Mouse (Mus musculus) gastrocnemius, postnatal 14 days (tissue): ENCODE data around the gene Exoc4. TPM values are rescaled to one million over a fixed set of nuclear protein-coding genes. Genes with fewer than 3 reads are reported as not detected.
A peak's percentile ranks its signal among the peaks of the same experiment; 100 is the strongest.

Experiments used
- DNase-seq: peaks from one replicate; pipeline ENCODE4 v3.0.0; 2021; ENCODE audit warnings: mixed read lengths
- intact Hi-C: fragments of 180-260 bp; cut with DNase I; formaldehyde crosslinking; loops from one replicate; pipeline ENCODE4 v1.15.1; 2025; ENCODE audit warnings: low total_unique reads
- total RNA-seq, 2 experiments: library from RNA; stranded (reverse); gene quantifications; 2 replicates each; pipeline ENCODE4 v1.2.3; 2021

Exoc4 gene
- total RNA-seq, 2 experiments from 2014 or later: 36.3 to 36.6 TPM

DNA sequence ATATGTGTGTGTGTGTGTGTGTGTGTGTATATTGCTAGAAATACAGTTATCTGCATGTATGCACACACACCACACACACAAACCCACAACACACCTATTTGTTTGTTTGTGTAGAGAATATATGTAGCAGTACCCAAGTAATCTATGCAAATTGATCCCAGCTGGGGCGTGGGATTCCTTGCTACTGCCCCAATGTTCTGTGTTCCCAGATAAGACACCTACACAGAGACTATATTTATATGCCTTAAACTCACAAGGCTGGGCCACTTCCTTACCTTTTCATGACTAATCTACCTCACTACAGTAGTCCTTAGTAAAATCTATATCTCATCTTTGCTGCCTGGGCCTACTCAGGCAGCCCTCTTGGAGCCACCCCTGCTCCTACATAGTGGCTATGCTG is 312.0 kb downstream of the Exoc4 start:
- intact Hi-C loops: no loop called here
- no peak for DNase-seq

DNA sequence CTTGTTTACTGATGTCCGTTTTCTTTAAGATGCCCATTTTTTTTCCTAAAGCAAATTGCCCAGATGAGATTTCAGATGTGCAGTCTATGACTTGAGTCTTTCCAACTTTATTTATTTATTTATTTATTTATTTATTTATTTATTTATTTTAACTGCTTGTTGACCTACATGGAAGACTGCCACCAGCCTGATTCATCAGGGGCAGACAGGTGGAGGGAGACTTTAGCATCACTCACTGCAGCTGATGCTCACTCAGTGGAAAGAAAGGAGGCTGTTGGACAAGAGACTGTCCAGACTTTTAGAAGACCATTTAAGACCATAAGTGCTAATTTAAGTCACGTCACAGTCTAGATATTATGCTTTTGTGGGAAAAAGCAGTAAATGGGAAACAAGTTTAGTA is 313.0 kb downstream of the Exoc4 start:
- intact Hi-C loops: no loop called here
- DNase-seq: no peak

DNA sequence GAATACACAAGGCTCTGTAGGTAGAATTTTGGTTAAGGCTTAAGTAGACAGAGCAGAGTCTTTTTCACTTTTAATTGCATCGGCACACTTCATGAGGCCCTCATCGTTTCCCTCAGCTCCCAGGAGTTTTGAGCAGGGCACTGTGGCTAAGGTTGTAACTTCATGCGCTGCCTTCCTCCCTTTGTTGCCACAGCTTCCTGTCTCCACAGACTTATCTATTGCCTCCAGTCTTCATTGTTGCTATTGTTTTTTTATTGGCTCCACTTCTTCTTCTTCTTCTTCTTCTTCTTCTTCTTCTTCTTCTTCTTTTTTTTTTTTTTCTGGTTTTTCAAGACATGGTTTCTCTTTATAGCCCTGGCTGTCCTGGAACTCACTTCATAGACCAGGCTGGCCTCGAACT is 327.1 kb downstream of the Exoc4 start:
- DNase-seq: no peak

GRCm38 (mm10) chr6:33608469-33608868 is 359.6 kb downstream of the Exoc4 start:
- DNase-seq: no peak
- intact Hi-C loops: no loop called here

More for the DNA sequence above, 327.1 kb downstream of the Exoc4 start:
- intact Hi-C loops: no loop called here

DNA sequence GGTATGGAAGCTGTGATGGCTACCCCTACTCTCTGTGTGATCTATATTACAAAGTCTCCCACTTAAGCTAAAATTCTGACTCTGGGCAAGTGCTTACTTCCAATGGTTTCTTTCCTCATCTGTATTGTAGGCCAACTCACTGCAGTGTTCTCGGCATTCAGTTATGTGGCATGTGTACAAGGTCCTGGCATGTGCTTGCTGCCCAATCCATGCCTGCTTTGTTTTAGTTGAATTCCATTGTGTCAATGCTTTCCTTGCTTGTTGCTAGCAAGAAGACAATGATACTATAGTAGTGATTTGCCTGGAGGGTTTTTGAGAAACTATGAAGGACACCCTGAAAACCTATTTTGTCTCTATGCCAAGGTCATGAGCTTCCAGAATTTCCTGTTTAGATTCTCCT is 365.1 kb downstream of the Exoc4 start:
- DNase-seq: no peak
- intact Hi-C loops: no loop called here

DNA sequence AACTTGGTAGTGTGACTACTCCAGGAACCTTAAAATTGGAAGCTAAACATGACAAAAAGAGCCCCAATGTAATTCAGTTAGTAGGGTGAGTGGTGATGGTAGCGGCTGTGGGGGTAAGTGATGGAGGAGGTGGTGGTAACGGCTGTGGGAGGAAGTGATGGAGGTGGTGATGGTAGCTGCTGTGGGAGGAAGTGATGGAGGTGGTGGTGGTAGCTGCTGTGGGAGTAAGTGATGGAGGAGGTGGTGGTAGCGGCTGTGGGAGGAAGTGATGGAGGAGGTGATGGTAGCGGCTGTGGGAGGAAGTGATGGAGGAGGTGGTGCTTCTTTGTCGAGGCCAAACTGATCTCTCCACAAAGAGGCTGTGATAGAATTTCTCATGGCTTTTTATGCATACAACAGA is 369.7 kb downstream of the Exoc4 start:
- no peak for DNase-seq
- intact Hi-C loops: no loop called here

DNA sequence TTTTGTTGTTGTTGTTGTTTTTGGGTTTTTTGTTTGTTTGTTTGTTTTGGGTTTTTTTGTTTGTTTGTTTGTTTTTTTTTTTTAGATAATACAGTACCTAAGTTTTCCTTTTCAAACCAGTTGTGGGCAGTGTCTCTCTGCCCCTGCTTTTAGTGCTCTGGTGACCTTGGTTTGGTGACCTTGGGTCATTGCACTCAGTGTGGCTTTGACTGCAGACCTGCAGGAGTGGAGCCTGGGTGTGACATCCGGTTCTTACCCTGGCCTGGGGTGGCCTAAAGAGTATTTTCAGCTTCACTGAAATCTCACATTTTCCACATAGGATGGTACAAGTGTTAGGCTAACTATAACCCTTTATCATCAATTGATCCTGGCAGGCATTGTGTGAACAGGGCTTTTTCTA is 371.8 kb downstream of the Exoc4 start:
- intact Hi-C loops: no loop called here
- no peak for DNase-seq

- intact Hi-C loops: no loop called here
- no peak for DNase-seq
These were observed 377.0 kb downstream of the Exoc4 start for GRCm38 (mm10) chr6:33625931-33626330.

DNA sequence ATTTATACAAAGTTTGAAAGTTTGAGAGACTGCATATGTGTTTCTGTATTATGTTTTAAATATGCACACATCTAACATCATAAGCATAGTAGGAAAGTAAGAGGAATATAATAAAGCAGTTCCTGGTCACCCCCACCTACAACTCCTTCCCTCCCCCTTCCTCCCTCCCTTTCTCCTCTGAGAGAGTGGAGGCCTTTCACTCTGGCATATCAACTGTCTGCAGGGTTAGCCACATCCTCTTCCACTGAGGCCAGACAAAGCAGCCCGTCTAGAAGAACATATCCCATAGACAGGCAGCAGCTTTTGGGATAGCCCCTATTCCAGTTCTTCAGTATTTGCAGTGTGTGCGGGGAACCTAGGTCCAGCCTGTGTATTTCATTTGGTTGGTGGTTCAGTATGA is 382.2 kb downstream of the Exoc4 start:
- intact Hi-C loops: no loop called here
- no peak for DNase-seq

DNA sequence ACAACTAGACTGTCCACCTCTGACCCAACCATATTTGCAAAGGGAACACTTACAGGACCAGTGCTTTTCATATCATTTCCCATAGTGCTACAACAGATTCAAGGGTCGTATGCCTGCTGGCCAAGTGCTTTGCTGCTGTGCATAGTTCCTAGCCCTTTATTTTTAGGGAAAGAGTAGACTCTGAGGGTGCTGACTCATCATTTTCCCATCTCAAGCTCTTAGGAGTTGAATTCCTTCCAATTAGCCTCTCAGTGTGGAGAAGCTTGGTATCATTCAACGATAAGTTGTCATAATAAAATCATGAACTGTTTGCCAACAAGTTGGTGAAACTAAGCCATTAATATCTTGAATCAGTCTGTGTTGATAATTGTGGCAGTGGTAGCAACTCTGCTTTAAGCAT is 388.3 kb downstream of the Exoc4 start:
- no peak for DNase-seq
- intact Hi-C loops: no loop called here

DNA sequence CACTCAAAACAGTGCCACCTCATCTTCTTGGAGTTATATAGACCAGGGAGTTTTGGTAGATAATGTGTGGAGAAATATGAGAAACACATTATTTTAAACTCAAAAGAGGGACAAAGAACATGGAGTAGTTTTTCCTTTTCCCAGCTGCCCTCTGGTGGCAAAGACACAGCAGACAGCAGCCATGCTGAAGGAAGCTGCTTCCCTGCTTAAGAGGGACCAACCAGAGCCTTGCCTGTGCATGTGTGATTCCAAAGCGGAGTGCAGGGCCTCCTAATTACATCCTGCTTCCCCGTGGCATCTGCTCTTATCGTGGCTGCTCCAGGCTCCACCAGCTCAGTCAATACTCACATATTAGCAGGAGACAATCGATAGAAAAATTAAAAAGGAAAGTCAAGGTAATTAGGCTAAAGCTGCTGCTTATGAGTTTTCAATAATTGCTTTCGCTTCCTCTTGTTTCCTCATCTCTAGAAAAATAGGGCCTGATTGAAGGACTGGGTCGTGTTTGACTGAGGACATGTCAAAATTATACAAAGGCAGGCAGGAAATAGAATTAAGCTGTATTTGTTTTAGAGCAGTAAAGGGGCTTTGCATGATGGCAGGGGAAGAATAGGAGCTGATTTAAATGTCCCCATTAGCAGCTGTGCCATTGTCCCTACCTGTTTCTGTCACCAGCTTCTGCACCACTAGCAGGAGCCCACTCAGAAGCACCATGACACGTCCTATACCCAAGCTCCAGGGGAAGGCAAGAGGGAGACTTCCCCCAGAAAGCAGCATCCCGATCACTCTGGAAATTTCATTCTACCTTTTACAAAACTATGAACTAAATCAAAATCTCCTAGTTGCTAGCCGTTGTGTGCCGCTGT is 433.1 kb downstream of the Exoc4 start:
- intact Hi-C loops: no loop called here
- peak; percentile 19 for DNase-seq

DNA sequence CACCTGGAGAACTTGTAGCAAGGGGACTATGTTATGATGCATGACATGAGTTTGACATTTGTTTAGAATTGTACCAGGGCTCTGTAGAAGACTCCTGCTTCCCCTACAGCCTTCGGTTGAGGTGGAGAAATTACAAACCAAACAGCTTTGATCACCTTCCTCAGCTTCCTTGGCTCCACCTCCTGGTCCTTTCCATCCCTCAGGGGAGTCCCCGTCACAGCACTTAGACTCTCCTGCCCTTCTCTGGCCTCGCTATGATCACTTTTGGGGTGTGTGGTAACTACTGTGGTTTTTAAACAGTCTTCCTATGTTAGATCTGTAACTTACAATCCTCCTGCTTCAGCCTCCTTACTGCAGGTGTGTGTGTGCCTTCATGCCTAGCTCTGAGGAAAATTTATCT is 434.6 kb downstream of the Exoc4 start:
- DNase-seq: no peak
- intact Hi-C loops: no loop called here

GRCm38 (mm10) chr6:33685321-33685720 is 436.4 kb downstream of the Exoc4 start:
- intact Hi-C loops: no loop called here
- DNase-seq: no peak

DNA sequence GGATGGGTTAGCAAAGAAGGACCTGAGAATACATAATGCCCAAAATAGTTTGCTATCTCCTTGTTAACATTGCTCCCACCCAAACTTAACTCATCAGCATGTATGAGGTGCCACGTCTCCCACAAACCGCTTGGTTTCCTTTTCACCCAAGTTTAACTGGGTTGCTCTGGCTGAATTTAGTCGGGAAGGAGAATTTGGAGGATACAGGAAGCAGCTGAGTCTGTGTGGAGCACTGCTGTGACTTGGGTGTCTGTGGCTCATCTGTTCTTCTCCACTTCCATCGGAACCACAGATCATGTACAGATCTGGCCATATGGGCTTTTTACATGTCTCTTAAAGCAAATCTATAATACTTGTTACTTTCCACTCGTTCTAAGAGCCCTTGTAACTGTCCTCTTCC is 441.7 kb downstream of the Exoc4 start:
- intact Hi-C loops: no loop called here
- DNase-seq: no peak

- intact Hi-C loops: no loop called here
These were observed 448.1 kb downstream of the Exoc4 start for GRCm38 (mm10) chr6:33696976-33697375.

DNA sequence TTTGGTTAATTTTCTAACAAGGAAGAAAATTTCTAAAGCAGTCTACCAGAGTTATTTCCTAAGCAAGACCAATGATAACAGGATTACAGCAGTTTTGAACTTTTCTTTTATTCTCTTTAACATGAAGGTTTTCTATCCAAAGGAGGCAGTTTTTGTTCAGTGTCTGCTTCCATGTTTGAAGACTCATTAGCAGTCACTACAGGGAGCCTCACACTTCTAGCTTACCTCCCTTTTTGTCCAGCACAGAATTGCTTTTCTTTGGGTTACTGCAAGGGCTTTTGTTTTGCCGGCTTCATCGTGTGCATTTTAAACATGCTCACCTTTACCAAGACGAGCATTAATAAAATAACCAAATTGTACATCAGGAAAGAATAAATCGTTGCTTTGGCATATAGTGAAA is 460.0 kb downstream of the Exoc4 start:
- no peak for DNase-seq
- intact Hi-C loops: no loop called here

More at GRCm38 (mm10) chr6:33696976-33697375, 448.1 kb downstream of the Exoc4 start:
- no peak for DNase-seq

- no peak for DNase-seq
- intact Hi-C loops: no loop called here
These were observed 460.5 kb downstream of the Exoc4 start for GRCm38 (mm10) chr6:33709340-33709739.

- intact Hi-C loops: no loop called here
- no peak for DNase-seq
These were observed 462.9 kb downstream of the Exoc4 start for GRCm38 (mm10) chr6:33711742-33712141.

DNA sequence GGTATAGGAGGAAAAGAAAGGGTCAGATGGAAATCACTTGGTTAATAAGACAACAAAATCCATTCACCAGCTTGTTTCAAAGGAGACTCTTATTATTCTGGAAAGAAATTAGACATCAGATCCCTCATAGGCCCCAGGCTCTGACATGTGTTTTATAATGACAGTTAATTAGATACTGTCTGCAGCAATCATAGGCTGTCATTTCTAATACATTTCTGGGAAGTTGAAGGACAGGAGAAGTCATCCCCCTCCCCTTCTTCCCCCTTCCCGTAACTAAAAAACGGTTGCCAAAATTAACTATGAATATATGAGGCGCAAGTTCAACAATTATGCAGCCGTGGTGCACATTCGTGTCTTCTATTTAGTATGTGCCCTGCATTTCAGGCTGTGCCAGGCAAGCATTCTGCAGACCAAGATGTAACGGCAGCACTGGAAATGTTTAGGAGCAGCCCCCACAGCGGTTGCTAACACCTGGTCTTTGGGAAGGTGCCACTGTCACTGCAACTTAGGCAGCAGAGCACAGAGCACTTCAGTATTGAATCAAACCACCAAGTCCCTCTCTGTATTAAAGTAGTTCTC is 463.7 kb downstream of the Exoc4 start:
- intact Hi-C loops: no loop called here

DNA sequence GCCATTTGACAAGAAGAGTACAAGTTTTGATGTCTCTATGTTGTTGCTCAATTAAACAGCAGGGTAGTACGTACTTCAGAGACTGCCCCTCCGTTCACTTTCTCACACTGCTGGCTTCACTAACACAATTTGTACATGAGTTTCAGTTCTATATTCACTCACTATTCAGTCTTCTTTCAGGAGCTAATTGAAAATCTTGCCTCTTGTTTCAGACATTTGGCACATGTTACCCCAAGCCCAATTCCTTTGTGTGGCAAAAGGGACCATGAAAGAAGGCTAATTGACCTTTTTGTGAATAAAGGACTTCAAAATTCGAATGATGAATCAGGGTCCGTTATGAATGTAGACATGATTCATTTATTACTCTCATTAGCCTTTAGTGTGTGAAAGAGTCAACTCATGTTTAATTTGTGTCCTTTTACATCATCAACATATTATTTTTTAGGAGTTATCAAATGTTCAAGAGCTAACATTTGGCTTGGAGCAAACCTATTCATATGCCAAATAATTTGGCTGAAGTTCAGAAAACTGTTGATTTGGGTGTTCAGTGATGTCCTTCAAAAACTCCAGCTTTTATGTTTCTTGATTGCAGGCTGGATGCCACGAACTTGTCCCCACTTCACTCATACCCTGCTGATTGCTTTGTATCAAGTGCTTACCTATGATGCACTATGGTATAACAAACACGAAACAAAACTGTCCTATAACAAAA is 467.5 kb downstream of the Exoc4 start:
- intact Hi-C loops: no loop called here
- DNase-seq: no peak

More for the DNA sequence above, 463.7 kb downstream of the Exoc4 start:
- no peak for DNase-seq

DNA sequence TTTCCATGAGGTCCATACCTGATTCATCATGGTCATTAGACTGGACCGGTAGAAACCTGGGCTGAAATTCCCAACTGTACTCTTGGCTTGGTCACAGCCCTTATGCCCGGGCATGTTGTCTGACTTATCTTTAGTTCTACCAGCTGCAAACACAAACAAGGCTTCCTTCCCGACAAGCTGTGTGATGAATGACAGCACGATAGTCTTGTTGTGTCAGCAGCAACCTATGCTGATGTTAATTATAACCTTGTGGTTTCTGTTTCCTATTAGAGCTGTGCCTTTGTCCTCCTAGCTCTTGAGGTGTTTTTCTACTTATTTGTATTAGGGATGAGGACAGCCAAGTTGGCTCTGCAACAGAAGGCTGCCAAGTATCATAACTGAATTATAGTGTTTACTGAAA is 472.3 kb downstream of the Exoc4 start:
- DNase-seq: no peak
- intact Hi-C loops: no loop called here
